ENCODE assay signal across 8 mouse cellular contexts in genomic region chr15:80711401-80712151, GRCm38 (mm10). TPM values are rescaled to one million over a fixed set of nuclear protein-coding genes. Genes with fewer than 3 reads are reported as not detected.
DNase-seq lines count a peak whose midpoint lies in the region; ATAC-seq and TF ChIP-seq lines count a peak whose summit lies in the region.

No protein-coding gene starts in this region.

- H3K9me3 ChIP-seq in ES-E14 (ENCODE audit: control insufficient read depth, insufficient read depth, low read depth, low read length), result no peaks in the 10 kb centered on the region
- no peaks in the 10 kb centered on the region for H3K9me3 ChIP-seq in forebrain, embryonic 15.5 days
- H3K9me3 ChIP-seq in lung, embryonic 16.5 days (ENCODE audit: control insufficient read depth, low read length), result no peaks in the 10 kb centered on the region

- intact Hi-C loops in heart, postnatal 14 days (cut with DNase I), result loop anchor here (2.0 kb wide), 1 partner anchor 87 kb away; no protein-coding TSS in a partner anchor

- TF ChIP-seq CTCF in layer of hippocampus, adult 2 months (conservative IDR thresholded peaks at IDR 0.05), result peak; percentile 39

- no peaks in the 10 kb centered on the region for H3K27me3 ChIP-seq in forebrain, embryonic 15.5 days
- no peaks in the 10 kb centered on the region for H3K27me3 ChIP-seq in lung, embryonic 16.5 days (ENCODE audit: control insufficient read depth, insufficient read depth, low read depth, low read length)

- H3K4me2 ChIP-seq in forebrain, embryonic 15.5 days (replicated peaks), result peak overlapping the region; percentile 88
- H3K4me2 ChIP-seq in lung, embryonic 16.5 days (ENCODE audit: low read depth, low read length), result peak overlapping the region; percentile 96

- in situ Hi-C loops in ES-E14 (cut with MboI; ENCODE audit: low sequenced_read_pairs in 2 of 2, unreplicated experiment in 2 of 2), result no loop called here

- H3K27ac ChIP-seq in ES-E14 (ENCODE audit: insufficient read depth, low read depth, low read length, poor library complexity, severe bottlenecking), result peak overlapping the region; percentile 45; the same call in 1 of the 2 replicates
- H3K27ac ChIP-seq in forebrain, embryonic 15.5 days (replicated peaks), result peak overlapping the region; percentile 99
- peak overlapping the region; percentile 100 for H3K27ac ChIP-seq in layer of hippocampus, adult 2 months
- H3K27ac ChIP-seq in lung, embryonic 16.5 days (ENCODE audit: low read length), result peak overlapping the region; percentile 88

- no peak for DNase-seq in ES-E14 (ENCODE audit: low read depth, low spot score)
- peak; percentile 81 for DNase-seq in cerebellum, adult 11-12 months
- DNase-seq in heart, postnatal 14 days, result peak; percentile 49 to 62
- DNase-seq in layer of hippocampus, adult 2 months (ENCODE audit: low spot score in 2 of 2), result peak in 1 of 2 experiments; percentile 69
- peak; percentile 38 for DNase-seq in ovary, postnatal 10 days (ENCODE audit: low spot score)
- DNase-seq in thymus, postnatal 10 days (ENCODE audit: low spot score in 2 of 2), result peak; percentile 62 to 63

- H3K4me1 ChIP-seq in ES-E14 (ENCODE audit: control insufficient read depth in 2 of 2, insufficient read depth in 2 of 2, low read length in 2 of 2, poor library complexity in 1 of 2), result no peaks in the 10 kb centered on the region
- peaks cover 35% of the 10 kb centered on the region for H3K4me1 ChIP-seq in forebrain, embryonic 15.5 days
- peaks cover 25% of the 10 kb centered on the region for H3K4me1 ChIP-seq in lung, embryonic 16.5 days (replicated peaks; ENCODE audit: control insufficient read depth, insufficient read depth, low read length)

- H3K9ac ChIP-seq in ES-E14 (ENCODE audit: insufficient read depth, low read depth, low read length, poor library complexity, severe bottlenecking), result peak overlapping the region; percentile 86
- H3K9ac ChIP-seq in forebrain, embryonic 15.5 days (replicated peaks), result peak overlapping the region; percentile 81
- H3K9ac ChIP-seq in lung, embryonic 16.5 days (ENCODE audit: low read length), result peak overlapping the region; percentile 88

- WGBS in forebrain, embryonic 15.5 days, result under 1% methylated on average over 80 of the region's 106 CpGs
- under 1% methylated on average over 77 of the region's 106 CpGs for WGBS in lung, embryonic 16.5 days

- ATAC-seq in forebrain, embryonic 15.5 days (replicated peaks), result peak; percentile 41
- ATAC-seq in lung, embryonic 16.5 days (ENCODE audit: low read depth), result peak; percentile 6; the same call in 1 of the 2 replicates

- peak overlapping the region; percentile 82 to 99 for H3K4me3 ChIP-seq in ES-E14 (ENCODE audit: insufficient read depth in 1 of 2, low read depth in 1 of 2, low read length in 2 of 2, poor library complexity in 1 of 2, severe bottlenecking in 1 of 2)
- peak overlapping the region; percentile 100 for H3K4me3 ChIP-seq in forebrain, embryonic 15.5 days
- H3K4me3 ChIP-seq in layer of hippocampus, adult 2 months, result peak overlapping the region; percentile 100
- H3K4me3 ChIP-seq in lung, embryonic 16.5 days (ENCODE audit: low read length), result peak overlapping the region; percentile 98

- H3K36me3 ChIP-seq in ES-E14 (ENCODE audit: control insufficient read depth, insufficient read depth, low read length, poor library complexity, severe bottlenecking), result no peaks in the 10 kb centered on the region
- no peaks in the 10 kb centered on the region for H3K36me3 ChIP-seq in forebrain, embryonic 15.5 days
- H3K36me3 ChIP-seq in lung, embryonic 16.5 days (ENCODE audit: control insufficient read depth, insufficient read depth, low read length), result no peaks in the 10 kb centered on the region

TF ChIP-seq in ES-E14, 5 proteins besides CTCF, POLR2A, EP300 and RAD21:
- TF ChIP-seq HCFC1 (IDR thresholded peaks at IDR 0.05; ENCODE audit: borderline replicate concordance, insufficient read depth, low read length) (0 out of 2 replicates have a peak, but pooled peaks have one; percentile 56), ZNF384 (IDR thresholded peaks at IDR 0.05; ENCODE audit: low read depth, low read length) (no peak), CHD2 (IDR thresholded peaks at IDR 0.05; ENCODE audit: low read depth, low read length) (peak; percentile 89), MAFK (IDR thresholded peaks at IDR 0.05; ENCODE audit: insufficient read depth, low read depth, low read length) (no peak)
TF ChIP-seq in ES-E14: peak in this region for 2.

RNA-seq across cellular contexts. Expression of gene Tnrc6b, which starts 0.5 kb away (rescaled TPM):
- 29.5 and 37.0 TPM in 2 replicates for total RNA-seq in ES-E14 (2012; rRNA removed)
- polyA plus RNA-seq in forebrain, embryonic 15.5 days (2015; fragmentation: Nextera tagmentation; extraction: Ambion mirVana), result 34.2 and 35.2 TPM in 2 replicates
- total RNA-seq in heart, postnatal 14 days (2021), result 10 to 100 TPM; 55.4 to 56.4 TPM
- 100 to 1,000 TPM; 127 to 133 TPM for total RNA-seq in layer of hippocampus, adult 2 months (2021)
- 26.7 and 30.8 TPM in 2 replicates for polyA plus RNA-seq in lung, embryonic 16.5 days (2015; fragmentation: Nextera tagmentation; extraction: Ambion mirVana)

RNA-seq across cellular contexts. Expression of gene Fam83f, which starts 39.9 kb away (rescaled TPM):
- total RNA-seq in ES-E14 (2012; rRNA removed), result 0.58 and 1.0 TPM in 2 replicates
- 0.05 and 0.15 TPM in 2 replicates for polyA plus RNA-seq in forebrain, embryonic 15.5 days (2015; fragmentation: Nextera tagmentation; extraction: Ambion mirVana)
- under 1 TPM; 0.12 TPM for total RNA-seq in heart, postnatal 14 days (2021)
- under 1 TPM in 1 of 2 experiments, not detected in 1; 0.15 TPM for total RNA-seq in layer of hippocampus, adult 2 months (2021)
- polyA plus RNA-seq in lung, embryonic 16.5 days (2015; fragmentation: Nextera tagmentation; extraction: Ambion mirVana), result 1.3 and 1.5 TPM in 2 replicates

Comparison
In these comparisons a context has a peak if more than half of its experiments do, and no peak if none do; other contexts are left out.
1. H3K27ac ChIP-seq: peak in every context shown above with its lines; median percentile 100 in layer of hippocampus, adult 2 months; 99 in forebrain, embryonic 15.5 days; 88 in lung, embryonic 16.5 days; 45 in ES-E14.